Mouse (Mus musculus) forebrain, embryonic 14.5 days (tissue): ENCODE data around the gene Foxp1. TPM values are rescaled to one million over a fixed set of nuclear protein-coding genes. Genes with fewer than 3 reads are reported as not detected.

Experiments used
- ATAC-seq: fragments of 200-750 bp; cut with Nextera tagmentation; 2 replicates; pipeline ENCODE4 v1.8.0; 2017; ENCODE audit warnings: mild to moderate bottlenecking, moderate library complexity
- DNase-seq: peaks from one replicate; pipeline ENCODE4 v3.0.0-alpha.2; 2015; ENCODE audit warnings: low spot score
- H3K27ac ChIP-seq: fragments of 300-500 bp; sonication (generic); 2 replicates; pipeline ENCODE4 v1.5.1; 2014; ENCODE audit warnings: low read depth, mild to moderate bottlenecking, control low read depth, low read length, moderate library complexity
- H3K27me3 ChIP-seq: fragments of 300-500 bp; sonication (generic); replicated peaks from 2 replicates; pipeline ENCODE4 v1.6.1; 2014; ENCODE audit warnings: low read length, control low read depth, mixed read lengths; ENCODE audit not compliant: control insufficient read depth, insufficient read depth
- H3K36me3 ChIP-seq: fragments of 300-500 bp; sonication (generic); 2 replicates; pipeline ENCODE4 v1.6.1; 2014; ENCODE audit warnings: low read length, control low read depth; ENCODE audit not compliant: control insufficient read depth, insufficient read depth
- H3K4me1 ChIP-seq: fragments of 300-500 bp; sonication (generic); 2 replicates; pipeline ENCODE4 v1.6.1; 2014; ENCODE audit warnings: antibody characterized with exemption, low read length, control low read depth; ENCODE audit not compliant: control insufficient read depth, insufficient read depth
- H3K4me2 ChIP-seq: fragments of 300-500 bp; sonication (generic); 2 replicates; pipeline ENCODE4 v1.6.1; 2014; ENCODE audit warnings: mild to moderate bottlenecking, control low read depth, low read length
- H3K4me3 ChIP-seq: fragments of 300-500 bp; sonication (generic); 2 replicates; pipeline ENCODE4 v1.5.1; 2014; ENCODE audit warnings: low read depth, low read length, control low read depth
- H3K9ac ChIP-seq: fragments of 300-500 bp; sonication (generic); 2 replicates; pipeline ENCODE4 v1.6.1; 2014; ENCODE audit warnings: mild to moderate bottlenecking, low read length, control low read depth, moderate library complexity
- H3K9me3 ChIP-seq: fragments of 300-500 bp; sonication (generic); replicated peaks from 2 replicates; pipeline ENCODE4 v1.6.1; 2016; ENCODE audit warnings: low read length, control low read depth, mixed read lengths; ENCODE audit not compliant: control insufficient read depth
- WGBS: fragments of 180-500 bp; shearing (Covaris S2); extraction: QIAGEN DNeasy Blood & Tissue Kit; methylation state at CpG from one replicate; pipeline ENCODE4 v1.1.7; 2014; 5-methylcytosine and 5-hydroxymethylcytosine counted together
- polyA plus RNA-seq: library from polyadenylated mRNA; unstranded; fragments of >200 nt; fragmentation: Nextera tagmentation; extraction: Ambion mirVana; gene quantifications from 2 replicates; pipeline ENCODE4 v1.2.1, GENCODE M21; 2014

Gene Foxp1
- polyA plus RNA-seq, 1 experiment from 2014 or later, result 63.3 TPM

- Histone ChIP-seq H3K4me1 (peaks cover 53% of the 10 kb centered on the region), H3K9me3 (no peaks in the 10 kb centered on the region), H3K27me3 (no peaks in the 10 kb centered on the region; the same call in 1 of the 2 replicates), H3K9ac (no peak overlapping the region; the same call in 1 of the 2 replicates), H3K4me2 (peak overlapping the region; percentile 30), H3K27ac (0 out of 2 replicates have a peak overlapping the region, but pooled peaks have one; percentile 41), H3K36me3 (no peaks in the 10 kb centered on the region), H3K4me3 (no peak overlapping the region)
- peak; percentile 80 for DNase-seq
- WGBS, result under 1% methylated on average over 4 of the region's 4 CpGs
- peak; percentile 74 for ATAC-seq
Observed at GRCm38 (mm10) chr6:99201271-99201705, 321.2 kb downstream of the Foxp1 start.

DNA sequence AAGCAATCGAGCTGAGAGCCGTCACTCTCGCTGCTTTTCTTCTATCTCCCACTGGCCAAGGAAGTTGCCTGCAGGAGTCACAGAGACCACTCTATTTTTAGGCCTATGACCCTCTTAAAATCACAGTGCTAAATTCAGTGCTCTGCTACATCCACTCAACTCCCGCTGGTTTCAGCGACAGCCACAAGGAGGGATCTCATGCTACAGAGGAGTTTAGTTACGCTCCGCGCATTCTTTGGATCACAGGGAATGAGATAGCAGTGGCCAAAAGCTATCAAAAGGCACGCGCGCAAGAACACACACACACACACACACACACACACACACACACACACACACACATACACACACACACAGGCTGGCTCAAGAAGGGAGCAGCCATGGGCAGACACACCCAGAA, 321.9 kb downstream of the Foxp1 start:
- ATAC-seq, result no peak
- peak overlapping the region; percentile 43 for H3K9ac ChIP-seq
- no peaks in the 10 kb centered on the region for H3K9me3 ChIP-seq

GRCm38 (mm10) chr6:99199277-99199676, 323.2 kb downstream of the Foxp1 start:
- no peak overlapping the region for H3K4me2 ChIP-seq
- H3K27ac ChIP-seq, result no peak overlapping the region
- peaks cover 35% of the 10 kb centered on the region for H3K4me1 ChIP-seq
- 83% methylated on average over 4 of the region's 4 CpGs for WGBS
- no peak for ATAC-seq
- no peak overlapping the region for H3K9ac ChIP-seq
- no peak for DNase-seq
- H3K9me3 ChIP-seq, result no peaks in the 10 kb centered on the region
- H3K27me3 ChIP-seq, result no peaks in the 10 kb centered on the region
- H3K4me3 ChIP-seq, result no peak overlapping the region
- H3K36me3 ChIP-seq, result no peaks in the 10 kb centered on the region

More for the DNA sequence above, 321.9 kb downstream of the Foxp1 start:
- WGBS, result 3% methylated on average over 11 of the region's 11 CpGs
- peak; percentile 42 for DNase-seq
- Histone ChIP-seq H3K36me3 (no peaks in the 10 kb centered on the region), H3K27me3 (no peaks in the 10 kb centered on the region), H3K4me2 (peak overlapping the region; percentile 30), H3K4me3 (no peak overlapping the region), H3K4me1 (peaks cover 47% of the 10 kb centered on the region), H3K27ac (peak overlapping the region; percentile 21; the same call in 1 of the 2 replicates)

DNA sequence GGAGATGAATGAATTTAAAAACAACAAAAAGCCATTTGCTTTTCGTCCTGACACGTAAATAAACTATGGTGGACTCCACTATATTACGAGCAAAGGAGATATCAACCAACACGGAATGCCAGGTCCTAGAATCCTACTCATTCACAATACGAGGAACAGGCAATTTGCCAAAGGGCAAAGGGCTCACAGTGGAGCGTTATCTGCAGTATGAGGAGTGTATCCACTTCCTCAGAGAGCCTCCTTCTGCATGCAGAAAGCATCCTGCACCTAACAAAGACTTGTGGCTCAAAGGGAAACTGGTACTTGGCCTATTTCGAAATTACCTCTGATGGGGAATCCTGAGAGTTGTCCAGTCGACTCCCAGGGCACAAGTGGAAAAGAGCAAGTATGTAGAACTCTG, 328.8 kb downstream of the Foxp1 start:
- Histone ChIP-seq H3K9ac (no peak overlapping the region), H3K27ac (no peak overlapping the region), H3K27me3 (no peaks in the 10 kb centered on the region), H3K4me1 (peaks cover 20% of the 10 kb centered on the region), H3K36me3 (no peaks in the 10 kb centered on the region), H3K9me3 (no peaks in the 10 kb centered on the region), H3K4me2 (no peak overlapping the region), H3K4me3 (no peak overlapping the region)
- WGBS, result 60% methylated on average over 8 of the region's 8 CpGs
- DNase-seq, result no peak
- ATAC-seq, result no peak

GRCm38 (mm10) chr6:99191636-99192137, 330.8 kb downstream of the Foxp1 start:
- peak; percentile 41 for DNase-seq
- Histone ChIP-seq H3K4me1 (peaks cover 24% of the 10 kb centered on the region), H3K9ac (no peak overlapping the region)

DNA sequence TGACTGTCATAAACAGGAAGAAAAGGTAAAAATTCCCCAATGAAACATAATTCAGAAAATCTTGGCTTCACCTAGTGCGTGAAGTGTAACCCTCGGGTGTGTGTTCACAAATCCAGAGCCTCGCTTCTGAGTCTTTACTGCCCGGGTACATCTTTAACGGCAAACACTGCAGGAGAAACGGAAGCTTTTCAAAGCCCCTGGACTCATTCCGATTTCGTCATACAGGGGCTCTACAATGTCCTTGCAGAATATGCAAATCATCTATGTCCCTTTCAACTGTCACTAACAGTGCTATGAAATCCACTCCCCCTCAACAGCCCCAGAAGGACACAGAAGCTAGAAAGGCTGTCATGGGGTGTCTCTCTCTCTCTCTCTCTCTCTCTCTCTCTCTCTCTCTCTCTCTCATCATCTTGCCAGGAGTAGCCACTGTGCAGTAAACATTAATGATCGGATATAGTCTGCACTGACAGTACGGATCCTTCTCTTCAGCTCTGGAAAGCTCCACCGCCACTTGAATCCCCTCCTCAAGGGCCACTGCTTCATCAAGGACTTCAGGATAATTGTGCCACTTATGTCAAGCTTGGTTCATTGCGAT, 331.4 kb downstream of the Foxp1 start:
- Histone ChIP-seq H3K9me3 (no peaks in the 10 kb centered on the region), H3K4me2 (peak overlapping the region; percentile 16), H3K36me3 (no peaks in the 10 kb centered on the region), H3K4me3 (no peak overlapping the region), H3K9ac (no peak overlapping the region), H3K27me3 (no peaks in the 10 kb centered on the region), H3K4me1 (peaks cover 24% of the 10 kb centered on the region), H3K27ac (no peak overlapping the region)
- WGBS, result 13% methylated on average over 12 of the region's 12 CpGs
- peak; percentile 40 for ATAC-seq
- DNase-seq, result peak; percentile 57

More at GRCm38 (mm10) chr6:99191636-99192137, 330.8 kb downstream of the Foxp1 start:
- H3K27me3 ChIP-seq, result no peaks in the 10 kb centered on the region
- no peak overlapping the region for H3K27ac ChIP-seq
- WGBS, result 25% methylated on average over 8 of the region's 8 CpGs
- no peak overlapping the region for H3K4me3 ChIP-seq
- no peaks in the 10 kb centered on the region for H3K36me3 ChIP-seq
- peak; percentile 47 for ATAC-seq
- H3K4me2 ChIP-seq, result peak overlapping the region; percentile 16; the same call in 1 of the 2 replicates
- H3K9me3 ChIP-seq, result no peaks in the 10 kb centered on the region

DNA sequence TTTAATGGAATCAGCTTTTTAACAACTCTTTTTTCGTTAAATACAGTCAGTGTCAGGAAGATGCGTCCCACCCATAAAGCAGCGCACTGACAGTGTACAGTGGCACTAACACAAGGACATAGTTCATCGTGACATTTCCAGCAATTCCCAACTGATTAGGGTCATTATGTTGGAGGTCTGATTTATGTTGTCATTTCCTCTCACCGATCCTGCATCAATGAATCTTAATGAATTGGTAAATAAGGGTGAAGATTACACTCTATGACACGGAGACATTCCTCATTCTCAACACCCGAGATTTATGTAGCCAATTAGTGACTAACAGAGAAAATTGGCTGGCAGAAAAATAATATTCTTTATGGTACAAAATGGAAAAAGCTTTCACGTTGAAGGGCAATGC, 332.6 kb downstream of the Foxp1 start:
- Histone ChIP-seq H3K27ac (no peak overlapping the region), H3K4me3 (no peak overlapping the region), H3K9me3 (no peaks in the 10 kb centered on the region), H3K9ac (no peak overlapping the region), H3K36me3 (no peaks in the 10 kb centered on the region), H3K4me1 (peaks cover 24% of the 10 kb centered on the region), H3K4me2 (no peak overlapping the region), H3K27me3 (no peaks in the 10 kb centered on the region)
- WGBS, result 19% methylated on average over 8 of the region's 8 CpGs
- ATAC-seq (no peak), DNase-seq (peak; percentile 41)

DNA sequence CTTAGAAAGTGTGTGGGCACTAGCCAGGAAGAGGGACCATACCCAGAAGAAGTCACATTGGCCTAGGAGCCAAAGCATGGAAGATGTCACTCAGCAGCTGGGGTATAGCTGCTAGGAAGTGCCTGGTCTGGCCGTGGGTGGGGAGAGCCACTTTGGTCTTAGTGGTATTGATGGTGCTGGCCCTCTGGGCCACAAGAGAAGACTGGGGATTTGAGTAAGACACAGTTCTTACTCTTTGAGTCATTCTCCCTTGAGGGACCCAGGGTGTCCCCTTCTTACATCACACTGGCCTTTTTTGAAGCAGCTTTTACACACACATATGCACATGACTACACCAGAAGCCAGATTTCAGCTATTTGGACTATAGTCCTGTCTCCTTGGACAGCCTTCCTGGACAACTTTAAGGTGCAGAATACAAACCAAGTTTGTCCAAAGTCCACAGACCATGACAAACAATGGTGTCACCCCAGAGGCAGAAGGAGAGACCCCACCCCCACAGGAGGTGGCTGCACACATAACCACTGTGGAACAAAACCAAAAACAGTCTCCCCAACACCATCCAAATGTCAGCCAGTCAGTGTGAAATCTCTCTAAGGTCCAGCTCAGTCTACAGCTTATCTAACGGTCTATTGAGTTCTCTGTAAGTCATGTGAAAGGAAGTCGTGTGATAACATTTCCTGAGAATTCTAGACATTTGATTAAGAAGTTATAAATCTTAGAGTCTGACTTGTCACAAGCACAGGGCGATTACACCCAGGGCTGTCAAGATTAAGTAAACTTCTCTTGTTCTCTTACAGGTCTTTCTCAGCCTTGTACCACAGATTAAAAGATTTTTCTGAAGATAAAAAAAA, 333.9 kb downstream of the Foxp1 start:
- DNase-seq (no peak), ATAC-seq (no peak)
- H3K4me3 ChIP-seq, result no peak overlapping the region
- H3K4me1 ChIP-seq, result peaks cover 24% of the 10 kb centered on the region
- no peaks in the 10 kb centered on the region for H3K36me3 ChIP-seq
- WGBS, result 45% methylated on average over 4 of the region's 4 CpGs
- no peaks in the 10 kb centered on the region for H3K27me3 ChIP-seq
- H3K9me3 ChIP-seq, result no peaks in the 10 kb centered on the region
- H3K27ac ChIP-seq, result no peak overlapping the region
- no peak overlapping the region for H3K4me2 ChIP-seq
- H3K9ac ChIP-seq, result no peak overlapping the region
